Mouse (Mus musculus): Measurements from ENCODE around the gene Fas. TPM values are rescaled to one million over a fixed set of nuclear protein-coding genes. Genes with fewer than 3 reads are reported as not detected.

The Fas gene
- polyA plus RNA-seq, 1 experiment, result 10.0 TPM

DNA sequence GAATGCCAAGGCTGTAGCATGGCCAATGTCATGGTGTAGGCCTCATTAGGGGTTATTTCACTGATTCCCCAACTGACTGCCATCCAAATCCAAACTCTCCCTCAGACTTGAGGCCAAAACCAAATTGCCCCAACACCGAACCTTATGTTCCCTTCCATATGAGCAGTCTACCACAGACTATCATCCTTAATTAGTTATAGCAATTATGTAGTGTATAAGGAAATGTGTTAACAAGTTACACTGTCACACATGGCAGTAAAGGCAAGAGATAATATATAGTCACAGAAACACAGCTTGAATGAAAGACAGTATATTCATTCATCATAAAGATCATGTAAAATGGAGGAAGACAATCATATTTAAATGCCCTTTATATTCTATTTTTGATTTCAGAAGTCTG lies 17.4 kb upstream of the Fas start:
- no peak for DNase-seq
- Histone ChIP-seq H3K4me1 (ENCODE audit: control insufficient read depth, insufficient read depth, low read length) (no peaks in the 10 kb centered on the region), H3K4me3 (replicated peaks; ENCODE audit: extremely low read depth, low read depth, low read length) (no peak overlapping the region)
- TF ChIP-seq POLR2A (IDR thresholded peaks at IDR 0.05; ENCODE audit: borderline replicate concordance, extremely low read depth, low read depth, low read length) (no peak), CTCF (IDR thresholded peaks at IDR 0.05; ENCODE audit: insufficient read depth, low read length) (no peak)
- WGBS, result 98% methylated on average over 1 of the region's 1 CpGs

DNA sequence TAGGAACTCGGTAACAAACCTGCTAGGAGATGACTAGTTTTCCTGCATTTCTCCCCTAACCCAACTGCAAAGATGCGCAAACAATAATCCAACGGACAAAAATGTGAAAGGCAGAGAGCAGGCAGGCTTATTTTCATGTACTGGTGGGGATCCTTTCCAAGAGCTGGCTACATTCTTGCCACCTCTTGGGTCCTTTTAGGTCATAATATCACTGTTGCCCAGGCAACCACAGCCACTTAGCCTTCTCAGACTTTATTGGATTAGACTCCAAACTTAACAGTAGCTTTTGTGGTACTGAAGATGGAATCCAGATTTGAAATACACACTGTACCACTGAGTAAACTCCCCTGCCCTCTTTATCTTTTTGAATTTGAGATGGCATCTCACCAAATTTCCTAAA lies 12.4 kb upstream of the Fas start:
- H3K4me3 ChIP-seq (replicated peaks; ENCODE audit: extremely low read depth, low read depth, low read length), result no peak overlapping the region
- no peak for TF ChIP-seq CTCF (IDR thresholded peaks at IDR 0.05; ENCODE audit: insufficient read depth, low read length)
- H3K4me1 ChIP-seq (ENCODE audit: control insufficient read depth, insufficient read depth, low read length), result peaks cover 3% of the 10 kb centered on the region; the same call in 1 of the 2 replicates
- WGBS, result 56% methylated on average over 3 of the region's 3 CpGs
- no peak for DNase-seq

DNA sequence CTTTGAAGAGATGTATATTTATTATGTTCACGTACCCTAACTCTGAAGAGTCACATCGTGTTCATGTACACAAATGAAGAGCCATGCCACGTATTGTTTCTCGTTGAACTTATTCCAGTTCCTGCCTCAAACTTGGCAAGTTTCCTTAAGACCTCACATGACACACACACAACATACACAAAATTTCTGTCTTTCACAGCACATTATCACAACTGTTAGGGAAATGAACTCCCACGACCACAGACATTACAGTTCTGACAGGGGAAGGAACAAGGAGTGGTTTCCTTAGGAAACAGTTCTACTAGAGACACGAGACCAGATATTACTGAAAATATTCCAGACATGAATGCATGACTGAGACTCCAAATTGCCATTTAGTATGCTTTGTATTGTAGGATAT lies 6.9 kb upstream of the Fas start:
- TF ChIP-seq CTCF (IDR thresholded peaks at IDR 0.05; ENCODE audit: insufficient read depth, low read length), result no peak
- TF ChIP-seq POLR2A (IDR thresholded peaks at IDR 0.05; ENCODE audit: borderline replicate concordance, extremely low read depth, low read depth, low read length), result no peak
- 36% methylated on average over 6 of the region's 6 CpGs for WGBS
- no peak for DNase-seq
- Histone ChIP-seq H3K4me1 (ENCODE audit: control insufficient read depth, insufficient read depth, low read length) (peaks cover 4% of the 10 kb centered on the region), H3K4me3 (replicated peaks; ENCODE audit: extremely low read depth, low read depth, low read length) (no peak overlapping the region)

DNA sequence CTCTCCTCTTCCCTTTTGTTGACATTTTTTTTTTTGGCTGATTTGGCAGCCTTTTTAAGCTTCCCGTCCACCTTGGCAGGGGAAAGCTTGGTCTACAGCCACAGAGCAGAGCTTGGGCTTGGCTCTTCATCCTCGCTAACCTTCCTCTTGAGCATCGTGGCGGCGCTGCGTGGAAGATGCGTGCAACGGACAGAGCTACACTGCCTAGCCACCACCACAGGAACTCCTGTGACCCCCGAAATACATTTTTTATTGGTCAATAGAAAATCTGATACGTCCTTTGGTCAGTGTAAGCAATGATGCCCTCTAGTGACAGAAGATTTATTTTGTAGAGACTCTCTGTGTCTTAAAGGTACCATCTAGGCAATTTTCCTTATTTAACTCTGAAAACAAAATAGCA lies 6.1 kb upstream of the Fas start:
- H3K4me1 ChIP-seq (ENCODE audit: control insufficient read depth, insufficient read depth, low read length), result peaks cover 4% of the 10 kb centered on the region
- TF ChIP-seq CTCF (IDR thresholded peaks at IDR 0.05; ENCODE audit: insufficient read depth, low read length) (peak; percentile 28; the same call in 1 of the 2 replicates), POLR2A (IDR thresholded peaks at IDR 0.05; ENCODE audit: borderline replicate concordance, extremely low read depth, low read depth, low read length) (no peak)
- WGBS, result 13% methylated on average over 10 of the region's 10 CpGs
- H3K4me3 ChIP-seq (replicated peaks; ENCODE audit: extremely low read depth, low read depth, low read length), result peak overlapping the region; percentile 61
- DNase-seq, result no peak

DNA sequence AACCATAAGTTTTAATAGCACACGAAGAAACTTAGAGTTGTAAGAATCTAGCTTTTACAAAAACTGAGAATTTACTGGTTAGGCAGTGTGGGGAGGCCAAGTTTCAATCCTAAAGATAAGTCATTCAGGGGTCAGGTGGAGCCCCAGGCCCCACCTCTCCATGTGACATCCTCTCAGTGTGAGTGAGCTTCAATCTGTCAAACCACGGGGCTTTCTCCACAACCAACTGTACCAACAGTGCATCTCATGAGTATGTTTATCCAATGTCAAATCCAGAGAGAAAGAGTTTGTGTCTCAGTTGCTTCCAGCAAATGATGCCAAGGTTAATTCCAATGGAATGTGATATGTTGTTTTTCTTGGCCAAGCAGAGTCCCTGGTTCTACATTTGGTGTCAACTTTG lies 5.6 kb upstream of the Fas start:
- Histone ChIP-seq H3K4me1 (ENCODE audit: control insufficient read depth, insufficient read depth, low read length) (peaks cover 4% of the 10 kb centered on the region), H3K4me3 (replicated peaks; ENCODE audit: extremely low read depth, low read depth, low read length) (no peak overlapping the region)
- DNase-seq, result no peak
- no peak for TF ChIP-seq POLR2A (IDR thresholded peaks at IDR 0.05; ENCODE audit: borderline replicate concordance, extremely low read depth, low read depth, low read length)
- no peak for TF ChIP-seq CTCF (IDR thresholded peaks at IDR 0.05; ENCODE audit: insufficient read depth, low read length)
- WGBS, result 30% methylated on average over 2 of the region's 2 CpGs

DNA sequence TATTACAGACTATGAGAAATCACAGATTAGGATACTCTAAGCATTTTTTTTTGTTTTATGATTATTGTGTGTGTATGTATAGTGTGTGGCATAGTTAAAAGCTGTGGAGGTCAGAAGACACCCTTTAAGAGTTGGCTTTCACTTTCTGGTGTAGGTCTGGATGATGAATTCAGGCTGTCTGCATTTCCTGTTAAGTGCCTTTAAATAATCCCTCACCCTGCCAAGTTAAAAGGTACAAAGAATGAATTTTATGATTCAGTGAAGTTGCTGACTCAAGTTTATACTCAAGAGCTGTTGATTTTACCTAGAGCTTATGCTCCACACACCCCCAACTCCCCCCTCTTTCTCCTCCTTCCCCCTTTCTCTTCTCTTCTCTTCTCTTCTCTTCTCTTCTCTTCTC lies 3.2 kb upstream of the Fas start:
- DNase-seq, result no peak
- no peak for TF ChIP-seq CTCF (IDR thresholded peaks at IDR 0.05; ENCODE audit: insufficient read depth, low read length)
- TF ChIP-seq POLR2A (IDR thresholded peaks at IDR 0.05; ENCODE audit: borderline replicate concordance, extremely low read depth, low read depth, low read length), result no peak
- Histone ChIP-seq H3K4me1 (ENCODE audit: control insufficient read depth, insufficient read depth, low read length) (peaks cover 4% of the 10 kb centered on the region), H3K4me3 (replicated peaks; ENCODE audit: extremely low read depth, low read depth, low read length) (no peak overlapping the region)

DNA sequence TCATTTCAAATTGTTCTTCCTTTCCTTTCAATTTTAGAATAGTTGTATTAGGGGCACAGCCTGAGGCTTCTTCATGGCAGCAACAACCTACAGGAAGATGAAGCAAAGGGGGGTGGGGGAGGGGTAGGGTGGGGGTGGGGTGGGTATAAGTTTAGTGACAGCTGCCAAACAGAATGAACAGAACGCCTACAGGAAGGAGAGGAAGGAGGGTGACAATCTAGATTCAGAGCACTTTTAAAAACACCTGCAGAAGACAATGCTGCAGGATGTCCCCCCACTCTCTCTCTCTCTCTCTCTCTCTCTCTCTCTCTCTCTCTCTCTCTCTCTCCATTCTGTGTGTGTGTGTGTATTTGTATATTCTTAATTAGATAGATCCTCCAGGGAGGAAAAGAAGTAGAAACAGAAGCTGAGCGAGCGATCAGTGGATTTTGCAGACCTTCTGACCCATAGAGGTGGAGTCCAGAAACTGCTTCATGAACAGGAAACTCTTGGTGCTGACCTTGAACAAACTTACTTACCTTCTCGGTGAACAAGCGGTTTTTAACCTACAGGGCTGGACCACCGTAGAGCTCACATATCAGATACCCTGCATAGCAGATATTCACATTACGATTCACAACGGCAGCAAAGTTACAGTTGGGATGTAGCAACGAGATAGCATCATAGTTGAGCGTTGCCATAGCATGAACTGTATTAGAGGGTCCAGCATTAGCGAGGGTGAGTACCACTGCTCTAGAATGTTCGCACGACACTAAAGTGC lies 2.6 kb upstream of the Fas start:
- peaks cover 4% of the 10 kb centered on the region for H3K4me1 ChIP-seq (ENCODE audit: control insufficient read depth, insufficient read depth, low read length)
- 51% methylated on average over 13 of the region's 13 CpGs for WGBS
- TF ChIP-seq POLR2A (IDR thresholded peaks at IDR 0.05; ENCODE audit: borderline replicate concordance, extremely low read depth, low read depth, low read length), result no peak
- TF ChIP-seq CTCF (IDR thresholded peaks at IDR 0.05; ENCODE audit: insufficient read depth, low read length), result no peak
- DNase-seq, result no peak
- H3K4me3 ChIP-seq (replicated peaks; ENCODE audit: extremely low read depth, low read depth, low read length), result no peak overlapping the region

DNA sequence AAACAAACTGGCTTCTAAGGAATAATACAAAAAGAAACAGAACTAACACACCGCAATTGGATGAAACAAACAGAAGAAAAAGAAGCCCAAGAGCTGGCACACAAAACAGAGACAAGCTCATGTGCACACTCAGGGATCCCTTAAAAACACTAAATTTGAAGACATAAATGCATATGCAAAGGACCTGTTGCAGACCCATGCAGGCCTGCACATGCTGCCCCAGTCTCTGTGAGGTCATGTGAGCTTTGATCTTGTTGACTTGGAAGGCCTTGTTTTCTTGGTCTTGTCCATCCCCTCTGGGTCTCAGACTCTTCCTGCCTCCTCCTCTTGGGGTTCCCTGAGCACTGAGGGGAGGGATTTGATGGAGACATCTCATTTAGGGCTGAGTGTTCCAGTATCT lies 1.8 kb upstream of the Fas start:
- TF ChIP-seq CTCF (IDR thresholded peaks at IDR 0.05; ENCODE audit: insufficient read depth, low read length) (no peak), POLR2A (IDR thresholded peaks at IDR 0.05; ENCODE audit: borderline replicate concordance, extremely low read depth, low read depth, low read length) (no peak)
- WGBS, result 94% methylated on average over 1 of the region's 1 CpGs
- DNase-seq, result no peak
- Histone ChIP-seq H3K4me3 (replicated peaks; ENCODE audit: extremely low read depth, low read depth, low read length) (no peak overlapping the region), H3K4me1 (ENCODE audit: control insufficient read depth, insufficient read depth, low read length) (no peaks in the 10 kb centered on the region; the same call in none of the 2 replicates)

DNA sequence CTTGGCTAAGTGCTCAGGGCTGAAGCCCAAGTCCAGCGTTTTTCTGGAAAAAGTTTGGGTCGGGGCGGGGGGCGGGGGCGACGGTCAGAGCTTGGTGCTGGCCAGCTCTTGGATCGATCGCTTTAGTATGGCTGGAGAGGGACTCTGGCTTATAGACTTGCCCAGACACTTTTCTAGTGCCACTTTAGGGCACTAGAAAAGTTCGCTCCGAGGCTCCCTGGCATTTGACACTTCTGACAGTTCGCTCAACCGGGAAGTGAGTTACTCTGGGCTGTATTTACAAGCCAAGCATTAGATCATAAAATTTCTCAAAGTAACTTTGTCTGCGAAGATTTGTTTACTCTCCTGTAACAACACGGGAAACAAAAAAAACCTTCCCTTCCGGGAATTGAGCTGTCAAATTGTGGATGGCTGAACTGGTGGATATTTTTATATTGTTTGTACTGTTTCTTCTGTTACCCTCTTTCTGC lies 441 bp downstream of the Fas start:
- TF ChIP-seq POLR2A (IDR thresholded peaks at IDR 0.05; ENCODE audit: borderline replicate concordance, extremely low read depth, low read depth, low read length) (no peak; the same call in 1 of the 2 replicates), CTCF (IDR thresholded peaks at IDR 0.05; ENCODE audit: insufficient read depth, low read length) (no peak)
- Histone ChIP-seq H3K4me1 (ENCODE audit: control insufficient read depth, insufficient read depth, low read length) (no peaks in the 10 kb centered on the region; the same call in none of the 2 replicates), H3K4me3 (replicated peaks; ENCODE audit: extremely low read depth, low read depth, low read length) (peak overlapping the region; percentile 98)
- DNase-seq, result no peak
- WGBS, result 1% methylated on average over 15 of the region's 15 CpGs

DNA sequence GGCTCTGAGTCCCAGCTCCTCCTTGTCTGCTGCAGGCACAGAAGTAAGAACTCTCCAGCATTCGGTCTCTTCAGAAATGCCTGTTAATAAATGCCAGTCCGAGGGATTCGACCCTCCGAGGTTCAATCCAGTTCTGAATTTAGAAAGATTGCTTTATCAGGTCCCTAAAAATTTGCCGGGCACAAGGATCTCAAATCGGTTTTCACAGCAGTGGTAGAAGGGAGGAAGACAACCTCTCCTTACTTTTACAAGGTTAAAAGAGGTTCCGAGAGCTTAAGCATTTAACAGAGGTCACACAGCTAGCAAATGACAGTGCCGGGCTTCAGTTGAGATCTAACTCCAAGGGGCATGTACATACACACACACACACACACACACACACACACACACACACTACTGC lies 913 bp downstream of the Fas start:
- no peak for DNase-seq
- TF ChIP-seq POLR2A (IDR thresholded peaks at IDR 0.05; ENCODE audit: borderline replicate concordance, extremely low read depth, low read depth, low read length) (no peak), CTCF (IDR thresholded peaks at IDR 0.05; ENCODE audit: insufficient read depth, low read length) (no peak)
- WGBS, result 16% methylated on average over 8 of the region's 8 CpGs
- peak overlapping the region; percentile 98 for H3K4me3 ChIP-seq (replicated peaks; ENCODE audit: extremely low read depth, low read depth, low read length)
- H3K4me1 ChIP-seq (ENCODE audit: control insufficient read depth, insufficient read depth, low read length), result peaks cover under 1% of the 10 kb centered on the region

Data from lung, adult 2 months (tissue).